Mouse (Mus musculus): ENCODE data around the gene Adgrl4. TPM values are rescaled to one million over a fixed set of nuclear protein-coding genes. Genes with fewer than 3 reads are reported as not detected.
A peak's percentile ranks its signal among the peaks of the same experiment; 100 is the strongest.

Gene Adgrl4
- total RNA-seq, 2 experiments from 2014 or later = 53.9 to 89.1 TPM

DNA sequence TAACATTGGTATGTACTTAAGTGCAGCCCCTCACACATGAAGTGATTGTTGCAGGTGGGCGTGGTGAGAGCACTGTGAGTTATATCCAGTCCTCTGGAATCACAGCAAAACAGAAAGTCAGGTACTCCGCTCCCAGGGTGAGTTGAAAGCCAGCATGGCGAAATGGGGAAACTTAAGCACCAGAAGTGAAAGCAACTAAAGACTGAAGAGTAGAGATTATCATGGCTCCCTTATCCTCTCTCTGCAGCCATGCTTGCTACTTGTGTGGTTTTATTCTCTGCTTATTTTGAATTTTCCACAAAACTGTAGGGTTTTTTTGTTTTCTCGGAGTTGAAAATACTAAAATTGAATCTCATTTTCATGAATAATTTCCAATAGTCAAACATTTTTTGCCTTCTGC, 51.2 kb downstream of the Adgrl4 start:
- DNase-seq = no peak

DNA sequence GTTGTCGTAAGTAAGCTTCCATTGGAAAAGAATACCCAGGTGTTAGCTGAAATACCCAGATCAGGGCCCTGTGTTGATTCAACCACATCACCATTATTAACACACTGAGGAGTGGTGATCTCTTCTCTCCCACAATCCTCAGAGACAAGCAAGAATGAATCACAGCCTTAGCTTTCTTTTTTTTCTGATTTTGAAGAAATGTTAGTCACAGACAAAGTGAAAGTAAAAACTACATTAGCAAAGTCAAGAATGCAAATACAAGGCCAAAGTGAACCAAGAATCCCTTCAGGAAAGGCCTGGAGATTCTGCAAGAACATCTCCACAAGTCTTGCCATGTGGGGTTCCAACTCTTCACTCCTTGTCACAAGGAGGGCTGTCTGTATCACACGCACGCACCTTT, 67.9 kb downstream of the Adgrl4 start:
- DNase-seq = no peak

- DNase-seq = no peak
Observed at GRCm38 (mm10) chr3:151511184-151511583, 73.5 kb downstream of the Adgrl4 start.

GRCm38 (mm10) chr3:151547182-151547581, 109.5 kb downstream of the Adgrl4 start:
- DNase-seq = no peak

DNA sequence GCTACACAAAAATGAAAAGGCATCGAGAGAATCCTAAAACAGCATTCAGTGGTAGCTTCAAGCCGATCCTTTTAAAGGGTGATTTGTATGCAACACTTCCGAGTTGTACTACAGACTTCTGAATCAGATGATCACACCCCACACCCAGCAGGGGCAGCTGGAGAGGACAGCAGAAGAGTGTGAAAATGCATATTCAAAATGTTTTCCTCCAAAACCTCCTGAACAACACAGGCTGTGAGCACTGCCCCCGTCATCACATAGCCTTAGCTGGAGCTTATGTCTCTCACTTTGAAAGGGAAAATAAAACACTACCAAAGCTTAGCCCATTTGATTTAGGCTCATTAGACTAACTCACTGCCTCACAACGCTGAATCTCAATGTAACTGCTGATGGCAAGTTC, 113.3 kb downstream of the Adgrl4 start:
- DNase-seq = no peak

DNA sequence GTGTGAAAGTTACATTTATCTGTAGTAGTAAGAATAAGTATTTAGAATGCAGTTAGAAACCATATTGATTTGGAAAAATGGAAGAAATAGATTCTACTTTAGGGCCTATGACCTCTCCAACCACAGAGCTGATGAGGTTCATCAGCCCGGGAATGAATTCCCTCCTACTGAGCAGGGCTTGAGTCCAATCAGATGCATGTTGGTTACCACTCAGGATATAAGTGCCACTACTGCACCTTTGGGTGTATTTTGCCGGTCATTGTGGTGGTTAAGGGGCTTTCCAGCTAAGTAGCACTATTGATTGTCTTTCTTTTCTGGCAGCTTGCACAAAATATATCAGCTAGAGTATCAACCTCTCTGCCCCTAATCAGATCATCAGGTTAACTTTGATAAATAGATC, 118.9 kb downstream of the Adgrl4 start:
- DNase-seq = no peak

DNA sequence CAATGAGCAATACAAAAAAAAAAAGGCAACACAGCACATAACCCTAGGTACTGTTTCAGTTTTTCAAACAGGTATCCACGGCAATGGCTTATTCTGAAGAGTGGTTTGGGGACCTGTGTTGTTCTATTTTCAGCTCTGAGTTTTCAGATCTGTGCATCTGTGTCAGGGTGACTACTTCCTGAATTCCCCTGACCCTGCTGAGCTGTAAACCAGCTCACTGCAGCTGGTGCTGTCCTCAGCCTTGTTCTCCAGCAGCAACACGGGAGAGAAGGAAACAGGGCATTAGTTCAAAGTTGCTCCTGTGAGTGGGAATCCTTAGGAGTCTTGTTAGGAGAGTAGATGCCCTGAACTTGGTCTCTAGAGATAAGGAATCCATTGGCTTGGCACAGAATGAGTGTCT, 119.4 kb downstream of the Adgrl4 start:
- DNase-seq = no peak

DNA sequence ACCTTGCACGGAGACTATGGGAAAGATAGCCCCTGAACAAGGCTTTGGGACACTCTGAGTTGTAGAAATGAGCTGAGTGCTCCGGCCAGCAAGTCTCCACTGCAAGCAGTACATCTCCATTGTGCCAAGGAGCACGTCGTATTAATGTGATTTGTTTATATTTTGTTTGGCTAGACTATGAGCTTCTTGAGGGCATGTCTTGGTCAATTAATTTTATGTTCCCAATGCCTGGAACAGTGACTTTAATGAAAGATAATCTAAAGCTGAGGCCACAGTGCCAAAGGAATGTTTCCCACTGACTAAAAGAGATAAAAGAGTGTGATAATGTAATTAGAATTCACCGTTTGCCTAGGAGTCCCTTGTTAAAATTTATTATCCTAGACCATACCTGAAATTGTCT, 119.9 kb downstream of the Adgrl4 start:
- DNase-seq = no peak

DNA sequence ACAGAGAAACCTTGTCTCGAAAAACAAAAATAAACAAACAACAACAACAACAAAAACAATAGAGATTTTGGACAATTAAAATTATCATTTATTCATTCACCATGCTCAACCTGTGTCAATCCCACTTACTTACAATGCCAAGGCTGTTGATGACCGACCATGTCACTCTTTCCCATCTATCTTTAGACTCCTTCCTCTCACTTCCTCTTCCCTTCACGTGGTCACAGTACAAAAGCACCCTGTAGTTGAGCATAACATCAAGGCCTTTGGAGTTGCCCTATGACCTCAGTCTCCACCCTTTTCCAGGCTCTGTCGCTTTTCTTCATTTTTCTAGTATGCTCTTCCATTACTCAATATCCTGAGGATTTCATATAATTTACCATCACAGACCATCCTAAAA, 120.7 kb downstream of the Adgrl4 start:
- DNase-seq = no peak

DNA sequence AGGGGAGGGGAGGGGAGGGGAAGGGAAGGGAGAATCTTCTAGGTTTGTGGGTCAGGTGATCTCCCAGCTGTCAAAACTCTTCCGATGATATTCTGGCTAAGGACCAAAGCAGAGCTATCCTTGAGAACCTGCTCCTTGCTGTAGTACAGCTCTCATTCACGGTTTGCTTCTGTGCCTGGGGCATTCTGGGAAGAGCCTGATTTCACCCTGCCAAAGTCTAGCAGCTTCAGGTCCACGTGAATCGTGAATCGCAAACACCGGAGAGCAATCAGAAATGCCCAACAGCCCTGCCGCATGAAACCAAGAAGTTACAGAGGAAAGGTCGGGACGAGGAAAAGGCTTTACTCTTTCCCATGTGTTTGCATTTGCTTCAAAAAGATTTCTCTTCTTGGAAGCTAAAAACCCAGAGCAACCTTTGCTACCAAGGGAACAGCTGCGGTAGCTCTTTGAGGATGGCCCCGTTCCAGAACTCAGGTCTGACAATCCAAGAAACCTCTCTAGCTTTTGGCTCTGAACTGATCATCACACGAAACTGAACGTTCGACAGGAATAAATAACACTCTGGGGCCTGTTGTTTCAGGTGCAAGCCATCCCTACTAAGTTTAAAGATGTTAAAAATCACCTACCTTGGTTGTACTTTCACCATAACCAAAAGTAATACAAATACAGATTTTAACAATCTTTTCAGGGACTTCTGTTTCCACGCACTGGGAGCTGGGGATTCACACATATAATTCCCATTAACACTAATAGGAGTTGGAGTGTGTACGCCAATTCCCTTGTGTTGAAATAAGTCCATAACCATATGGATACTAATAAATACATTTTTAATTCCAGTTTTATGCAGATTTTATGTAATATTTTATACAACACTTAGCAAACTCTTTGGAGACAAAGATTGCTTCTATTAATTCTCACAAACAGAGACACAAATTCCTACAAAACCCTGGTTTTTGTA, 128.3 kb downstream of the Adgrl4 start:
- peak in 1 of 2 experiments; percentile 0 for DNase-seq

DNA sequence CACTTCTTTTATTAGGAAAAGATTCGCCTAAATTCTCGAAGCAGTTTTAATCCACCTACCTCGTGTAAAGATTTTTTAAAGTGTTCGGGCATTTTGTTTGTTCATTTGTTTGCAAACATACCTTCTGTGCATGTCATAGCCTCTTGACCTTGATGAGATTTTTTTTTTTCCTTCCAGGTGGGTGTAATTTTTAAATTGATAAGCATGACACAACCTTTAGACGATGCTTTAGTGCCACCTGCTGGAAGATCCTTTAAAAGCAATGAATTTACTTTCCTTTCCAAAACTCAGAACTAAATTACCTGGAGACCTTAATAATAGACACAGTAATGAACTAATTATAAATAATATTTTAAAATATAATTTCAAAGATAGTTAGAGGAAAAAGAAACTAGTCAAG, 128.9 kb downstream of the Adgrl4 start:
- DNase-seq = peak in 1 of 2 experiments; percentile 11

- DNase-seq = no peak
Observed at GRCm38 (mm10) chr3:151567541-151567940, 129.9 kb downstream of the Adgrl4 start.

GRCm38 (mm10) chr3:151572089-151572488, 134.4 kb downstream of the Adgrl4 start:
- DNase-seq = peak; percentile 25 to 58

DNA sequence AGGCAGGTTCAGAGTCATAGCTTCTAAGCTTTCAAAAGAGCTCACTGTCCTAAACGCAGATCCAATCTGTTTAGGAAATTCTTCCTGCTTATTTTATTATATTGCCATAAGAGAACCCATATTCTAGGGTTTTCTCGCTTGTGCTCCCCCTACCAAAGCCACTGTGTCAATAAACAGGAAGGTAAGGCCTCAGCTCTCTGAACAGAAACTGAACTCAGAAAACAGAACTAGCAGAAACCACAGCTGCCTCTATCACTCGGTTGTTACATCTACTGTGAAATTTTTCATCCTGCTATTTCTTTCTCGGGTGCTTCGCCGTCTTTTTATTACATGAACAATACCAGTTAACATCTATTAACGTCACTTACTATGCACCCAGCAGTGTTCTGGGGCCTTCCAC, 137.6 kb downstream of the Adgrl4 start:
- DNase-seq = no peak

GRCm38 (mm10) chr3:151576155-151576554, 138.5 kb downstream of the Adgrl4 start:
- DNase-seq = no peak

DNA sequence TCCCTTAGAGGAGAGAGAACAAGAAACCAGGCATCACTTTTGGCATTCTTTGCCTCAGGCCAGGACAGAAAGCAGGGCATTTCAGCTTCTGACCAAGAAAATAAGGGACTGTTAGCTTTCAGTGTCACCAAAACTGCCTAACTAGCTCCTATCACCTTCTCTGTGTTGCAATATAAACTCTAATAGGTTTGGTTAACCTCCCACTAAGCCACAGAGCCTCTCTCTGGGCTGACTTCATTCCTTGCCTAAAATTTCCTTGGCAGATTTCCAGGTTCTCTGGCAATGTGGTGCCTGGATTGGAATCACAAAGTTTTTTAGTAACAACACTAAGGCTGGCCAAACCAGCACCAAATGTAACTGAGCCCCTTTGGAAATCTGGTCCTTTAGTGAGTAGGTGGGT, 154.2 kb downstream of the Adgrl4 start:
- DNase-seq = no peak
